Mouse (Mus musculus) common myeloid progenitor, adult 5-6 weeks (primary cell): ENCODE data around the gene Kndc1. TPM values are rescaled to one million over a fixed set of nuclear protein-coding genes. Genes with fewer than 3 reads are reported as not detected.

Experiments
- ATAC-seq: replicated peaks from 2 replicates; pipeline ENCODE4 v1.8.0; 2016; ENCODE audit warnings: low read depth, mild to moderate bottlenecking, moderate TSS enrichment, inconsistent platforms; ENCODE audit not compliant: poor library complexity, severe bottlenecking
- total RNA-seq: library from RNA; stranded (forward); fragments of 200-1000, 187-1606 nt; gene quantifications from 2 replicates; pipeline ENCODE4 v1.2.3, GENCODE M21; 2017

Gene Kndc1
- total RNA-seq, 1 experiment from 2014 or later: not detected

GRCm38 (mm10) chr7:139979011-139979719, 84.7 kb downstream of the Kndc1 start:
- ATAC-seq: 0 out of 2 replicates have a peak, but pooled peaks have one; percentile 1

GRCm38 (mm10) chr7:139980778-139981177, 86.3 kb downstream of the Kndc1 start:
- no peak for ATAC-seq

DNA sequence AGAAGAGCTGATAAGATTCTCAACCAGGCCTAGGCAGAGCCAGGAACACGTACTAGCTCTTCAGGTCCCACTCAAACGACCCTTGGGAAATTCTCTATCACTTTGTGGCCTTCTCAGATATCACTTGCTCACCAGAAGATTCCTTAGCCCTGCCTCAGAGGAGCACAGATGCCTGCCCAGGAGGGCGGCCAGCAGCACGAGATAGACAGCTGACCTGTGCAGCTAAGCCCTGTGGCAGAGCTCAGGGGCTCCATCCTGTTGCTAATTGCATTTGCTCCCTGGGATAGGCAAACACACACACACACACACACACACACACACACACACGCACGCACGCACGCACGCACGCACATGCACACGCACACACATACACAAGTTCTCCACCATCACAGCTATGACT, 87.6 kb downstream of the Kndc1 start:
- no peak for ATAC-seq

- peak; percentile 67 for ATAC-seq
Measured at GRCm38 (mm10) chr7:139984505-139984904, 90.0 kb downstream of the Kndc1 start.

- ATAC-seq: no peak
Measured at GRCm38 (mm10) chr7:139988272-139988671, 93.8 kb downstream of the Kndc1 start.

- ATAC-seq: 0 out of 2 replicates have a peak, but pooled peaks have one; percentile 4
Measured at GRCm38 (mm10) chr7:139990864-139991394, 96.4 kb downstream of the Kndc1 start.

Other genes starting within 250 kb of the Kndc1 start
- gene Cfap46, start 210.9 kb upstream of the Kndc1 start, total RNA-seq: not detected in 2 replicates
- gene Adgra1, start 60.5 kb upstream of the Kndc1 start, total RNA-seq: not detected in 2 replicates
- gene Utf1, start 49.1 kb downstream of the Kndc1 start, total RNA-seq: not detected in 2 replicates
- gene 6430531B16Rik, start 84.1 kb downstream of the Kndc1 start, total RNA-seq: 0.49 TPM in 1 of 2 replicates, not detected in the other
- 0.34 and 0.46 TPM in 2 replicates for gene Adam8, start 97.9 kb downstream of the Kndc1 start, total RNA-seq
- 21.7 and 23.6 TPM in 2 replicates for gene Zfp511, start 141.7 kb downstream of the Kndc1 start, total RNA-seq
- gene Tubgcp2, start 142.0 kb downstream of the Kndc1 start, total RNA-seq: 47.4 and 54.2 TPM in 2 replicates
- not detected in 2 replicates for gene Msx3, start 154.4 kb downstream of the Kndc1 start, total RNA-seq
- gene Caly, start 187.9 kb downstream of the Kndc1 start, total RNA-seq: not detected in 2 replicates
- gene Prap1, start 198.7 kb downstream of the Kndc1 start, total RNA-seq: not detected in 2 replicates
- gene Fuom, start 207.7 kb downstream of the Kndc1 start, total RNA-seq: 2.8 and 6.6 TPM in 2 replicates
- gene Paox, start 221.1 kb downstream of the Kndc1 start, total RNA-seq: 11.1 and 11.4 TPM in 2 replicates
- gene Echs1, start 221.8 kb downstream of the Kndc1 start, total RNA-seq: 59.3 and 73.0 TPM in 2 replicates
- 13.6 and 21.2 TPM in 2 replicates for gene Mtg1, start 242.9 kb downstream of the Kndc1 start, total RNA-seq